Mouse (Mus musculus) brain, embryonic 14.5 days (tissue): ENCODE data around the gene B3gnt6.
"Not testable (repeated sequence)": the region's sequence is repeated elsewhere in the genome, so short reads cannot be mapped to it uniquely, and the experiment has no call there.

Experiments
- CTCF ChIP-seq: fragments of 200-500 bp; IDR thresholded peaks from 2 replicates; pipeline ENCODE4 v1.5.1; 2012; ENCODE audit warnings: inconsistent platforms, mild to moderate bottlenecking, moderate library complexity, borderline replicate concordance; ENCODE audit not compliant: insufficient read depth, insufficient read length; ENCODE audit errors: extremely low read depth
- POLR2A ChIP-seq: fragments of 200-500 bp; IDR thresholded peaks from 2 replicates; pipeline ENCODE4 v1.6.1; 2012; ENCODE audit warnings: mild to moderate bottlenecking, inconsistent platforms, borderline replicate concordance; ENCODE audit not compliant: poor library complexity, insufficient read depth, insufficient read length, severe bottlenecking; ENCODE audit errors: extremely low read depth

DNA sequence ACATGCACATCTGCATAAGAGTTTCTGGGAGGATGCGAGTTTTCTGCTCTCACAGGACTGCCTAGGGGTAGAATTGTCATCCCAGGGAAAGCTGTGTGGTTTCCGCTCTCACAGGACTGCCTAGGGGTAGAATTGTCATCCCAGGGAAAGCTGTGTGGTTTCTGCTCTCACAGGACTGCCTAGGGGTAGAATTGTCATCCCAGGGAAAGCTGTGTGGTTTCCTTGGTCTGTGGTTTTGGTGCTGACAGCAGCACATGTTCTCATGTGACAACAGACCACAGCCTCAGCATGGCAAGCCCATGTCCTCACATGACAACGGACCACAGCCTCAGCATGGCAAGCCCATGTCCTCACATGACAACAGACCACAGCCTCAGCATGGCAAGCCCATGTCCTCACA is 11.9 kb downstream of the B3gnt6 start:
- TF ChIP-seq CTCF, POLR2A: not testable (repeated sequence)
